Mouse (Mus musculus): Measurements from ENCODE around the gene Mad2l1. TPM values are rescaled to one million over a fixed set of nuclear protein-coding genes. Genes with fewer than 3 reads are reported as not detected.
A peak's percentile ranks its signal among the peaks of the same experiment; 100 is the strongest.

Gene Mad2l1
- polyA plus RNA-seq (2012; rRNA removed): 11.7 and 11.8 TPM in 2 replicates

GRCm38 (mm10) chr6:66535028-66535862 lies at the start of gene Mad2l1:
Gene Mad2l1 (plus strand): TSS chr6:66535390.
- peak within 1 kb of the TSS; percentile 74 for H3K4me3 ChIP-seq (ENCODE audit: insufficient read depth, low read length)
- TF ChIP-seq POLR2A (IDR thresholded peaks at IDR 0.05; ENCODE audit: extremely low read depth, insufficient read depth, low read length) (peak; percentile 88; the same call in 1 of the 2 replicates), CTCF (IDR thresholded peaks at IDR 0.05; ENCODE audit: extremely low read depth, insufficient read depth, low read length) (no peak)

GRCm38 (mm10) chr6:66493685-66494084 lies 41.5 kb upstream of the Mad2l1 start:
- Histone ChIP-seq H3K4me1 (ENCODE audit: control insufficient read depth, insufficient read depth, low read length) (no peaks in the 10 kb centered on the region), H3K27ac (ENCODE audit: insufficient read depth, low read length) (no peak overlapping the region), H3K4me3 (ENCODE audit: insufficient read depth, low read length) (no peak overlapping the region)
- TF ChIP-seq POLR2A (IDR thresholded peaks at IDR 0.05; ENCODE audit: extremely low read depth, insufficient read depth, low read length): no peak
- TF ChIP-seq CTCF (IDR thresholded peaks at IDR 0.05; ENCODE audit: extremely low read depth, insufficient read depth, low read length): no peak

More at GRCm38 (mm10) chr6:66535028-66535862, at the start of gene Mad2l1:
- H3K4me1 ChIP-seq (ENCODE audit: control insufficient read depth, insufficient read depth, low read length): no peaks in the 10 kb centered on the region
- H3K27ac ChIP-seq (ENCODE audit: insufficient read depth, low read length): peak within 1 kb of the TSS; percentile 39

GRCm38 (mm10) chr6:66516368-66516767 lies 18.8 kb upstream of the Mad2l1 start:
- H3K4me1 ChIP-seq (ENCODE audit: control insufficient read depth, insufficient read depth, low read length): no peaks in the 10 kb centered on the region
- no peak for TF ChIP-seq CTCF (IDR thresholded peaks at IDR 0.05; ENCODE audit: extremely low read depth, insufficient read depth, low read length)
- TF ChIP-seq POLR2A (IDR thresholded peaks at IDR 0.05; ENCODE audit: extremely low read depth, insufficient read depth, low read length): no peak
- no peak overlapping the region for H3K27ac ChIP-seq (ENCODE audit: insufficient read depth, low read length)
- no peak overlapping the region for H3K4me3 ChIP-seq (ENCODE audit: insufficient read depth, low read length)

GRCm38 (mm10) chr6:66528386-66528785 lies 6.8 kb upstream of the Mad2l1 start:
- TF ChIP-seq POLR2A (IDR thresholded peaks at IDR 0.05; ENCODE audit: extremely low read depth, insufficient read depth, low read length) (no peak), CTCF (IDR thresholded peaks at IDR 0.05; ENCODE audit: extremely low read depth, insufficient read depth, low read length) (no peak)
- H3K27ac ChIP-seq (ENCODE audit: insufficient read depth, low read length): no peak overlapping the region
- no peak overlapping the region for H3K4me3 ChIP-seq (ENCODE audit: insufficient read depth, low read length)
- H3K4me1 ChIP-seq (ENCODE audit: control insufficient read depth, insufficient read depth, low read length): no peaks in the 10 kb centered on the region

GRCm38 (mm10) chr6:66533241-66533640 lies 1.9 kb upstream of the Mad2l1 start:
- Histone ChIP-seq H3K27ac (ENCODE audit: insufficient read depth, low read length) (no peak overlapping the region), H3K4me3 (ENCODE audit: insufficient read depth, low read length) (no peak overlapping the region), H3K4me1 (ENCODE audit: control insufficient read depth, insufficient read depth, low read length) (no peaks in the 10 kb centered on the region)
- no peak for TF ChIP-seq POLR2A (IDR thresholded peaks at IDR 0.05; ENCODE audit: extremely low read depth, insufficient read depth, low read length)
- TF ChIP-seq CTCF (IDR thresholded peaks at IDR 0.05; ENCODE audit: extremely low read depth, insufficient read depth, low read length): peak; percentile 18; the same call in 1 of the 2 replicates

GRCm38 (mm10) chr6:66534366-66534941 lies 736 bp upstream of the Mad2l1 start:
- H3K4me3 ChIP-seq (ENCODE audit: insufficient read depth, low read length): peak overlapping the region; percentile 74
- no peaks in the 10 kb centered on the region for H3K4me1 ChIP-seq (ENCODE audit: control insufficient read depth, insufficient read depth, low read length)
- TF ChIP-seq CTCF (IDR thresholded peaks at IDR 0.05; ENCODE audit: extremely low read depth, insufficient read depth, low read length): no peak
- TF ChIP-seq POLR2A (IDR thresholded peaks at IDR 0.05; ENCODE audit: extremely low read depth, insufficient read depth, low read length): no peak
- peak overlapping the region; percentile 39 for H3K27ac ChIP-seq (ENCODE audit: insufficient read depth, low read length)

GRCm38 (mm10) chr6:66535966-66536365 lies 776 bp downstream of the Mad2l1 start:
- H3K4me3 ChIP-seq (ENCODE audit: insufficient read depth, low read length): peak overlapping the region; percentile 74
- H3K27ac ChIP-seq (ENCODE audit: insufficient read depth, low read length): no peak overlapping the region
- TF ChIP-seq POLR2A (IDR thresholded peaks at IDR 0.05; ENCODE audit: extremely low read depth, insufficient read depth, low read length) (no peak), CTCF (IDR thresholded peaks at IDR 0.05; ENCODE audit: extremely low read depth, insufficient read depth, low read length) (no peak)
- no peaks in the 10 kb centered on the region for H3K4me1 ChIP-seq (ENCODE audit: control insufficient read depth, insufficient read depth, low read length)

GRCm38 (mm10) chr6:66559996-66560395 lies 24.8 kb downstream of the Mad2l1 start, which contains the start of gene Vmn1r32:
Gene Vmn1r32 (minus strand): TSS chr6:66560096.
- TF ChIP-seq CTCF (IDR thresholded peaks at IDR 0.05; ENCODE audit: extremely low read depth, insufficient read depth, low read length): no peak
- TF ChIP-seq POLR2A (IDR thresholded peaks at IDR 0.05; ENCODE audit: extremely low read depth, insufficient read depth, low read length): no peak
- Histone ChIP-seq H3K4me1 (ENCODE audit: control insufficient read depth, insufficient read depth, low read length) (no peaks in the 10 kb centered on the region), H3K27ac (ENCODE audit: insufficient read depth, low read length) (no peak within 1 kb of the TSS), H3K4me3 (ENCODE audit: insufficient read depth, low read length) (no peak within 1 kb of the TSS)

- Histone ChIP-seq H3K27ac (ENCODE audit: insufficient read depth, low read length) (no peak overlapping the region), H3K4me3 (ENCODE audit: insufficient read depth, low read length) (no peak overlapping the region), H3K4me1 (ENCODE audit: control insufficient read depth, insufficient read depth, low read length) (no peaks in the 10 kb centered on the region)
- no peak for TF ChIP-seq POLR2A (IDR thresholded peaks at IDR 0.05; ENCODE audit: extremely low read depth, insufficient read depth, low read length)
- no peak for TF ChIP-seq CTCF (IDR thresholded peaks at IDR 0.05; ENCODE audit: extremely low read depth, insufficient read depth, low read length)
Observed at GRCm38 (mm10) chr6:66595804-66596203, 60.6 kb downstream of the Mad2l1 start.

Other genes starting within 250 kb of the Mad2l1 start
- 0.04 TPM in 1 of 2 replicates, not detected in the other for gene Vmn1r32, start 24.7 kb downstream of the Mad2l1 start, polyA plus RNA-seq (2012; rRNA removed)
- gene Vmn1r33, start 82.9 kb downstream of the Mad2l1 start, polyA plus RNA-seq (2012; rRNA removed): not detected in 2 replicates
- not detected in 2 replicates for gene Vmn1r34, start 108.5 kb downstream of the Mad2l1 start, polyA plus RNA-seq (2012; rRNA removed)
- gene Vmn1r35, start 150.5 kb downstream of the Mad2l1 start, polyA plus RNA-seq (2012; rRNA removed): not detected in 2 replicates
- gene Vmn1r36, start 183.8 kb downstream of the Mad2l1 start, polyA plus RNA-seq (2012; rRNA removed): not detected in 2 replicates
- not detected in 2 replicates for gene Vmn1r37, start 194.0 kb downstream of the Mad2l1 start, polyA plus RNA-seq (2012; rRNA removed)
- gene Vmn1r38, start 247.2 kb downstream of the Mad2l1 start, polyA plus RNA-seq (2012; rRNA removed): not detected in 2 replicates

Data from cortical plate, adult 2 months (tissue).